Mouse (Mus musculus): ENCODE results near the gene AC170998.1. TPM values are rescaled to one million over a fixed set of nuclear protein-coding genes. Genes with fewer than 3 reads are reported as not detected.
"Not testable (repeated sequence)": the region's sequence is repeated elsewhere in the genome, so short reads cannot be mapped to it uniquely, and the experiment has no call there.

Gene AC170998.1
- polyA plus RNA-seq, 1 experiment from 2014 or later = 3.4 TPM

GRCm38 (mm10) chr17:28707136-28707627 is 18.7 kb upstream of the AC170998.1 start:
- Histone ChIP-seq H3K27ac (replicated peaks) (peak overlapping the region; percentile 55), H3K4me2 (replicated peaks) (no peak overlapping the region), H3K9me3 (replicated peaks) (no peaks in the 10 kb centered on the region), H3K4me3 (replicated peaks) (no peak overlapping the region), H3K4me1 (peaks cover 19% of the 10 kb centered on the region), H3K9ac (no peak overlapping the region), H3K27me3 (no peaks in the 10 kb centered on the region), H3K36me3 (no peaks in the 10 kb centered on the region)
- WGBS = 70% methylated on average over 3 of the region's 3 CpGs
- no peak for ATAC-seq (ENCODE audit: insufficient number of reproducible peaks, low FRiP score, low TSS enrichment, low read depth)

DNA sequence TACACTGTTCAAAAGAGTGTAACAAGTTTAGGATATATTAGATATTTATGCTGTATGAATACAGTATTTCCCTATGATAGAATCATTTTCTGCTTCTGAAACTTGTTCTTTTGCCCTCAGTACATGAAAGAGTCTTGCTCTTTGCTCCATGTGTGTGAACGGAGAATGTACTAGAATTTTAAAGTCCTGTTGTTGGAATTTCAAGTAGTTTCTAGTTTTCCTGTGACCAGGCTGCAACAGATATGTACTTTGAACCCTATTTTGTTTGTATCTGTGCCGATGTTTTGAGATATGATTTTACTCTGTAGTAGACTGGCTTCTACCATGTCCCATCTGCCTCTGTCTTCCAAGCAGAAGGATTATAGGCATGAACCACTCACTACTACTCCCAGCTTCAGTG is 18.1 kb upstream of the AC170998.1 start:
- Histone ChIP-seq H3K4me2 (replicated peaks) (no peak overlapping the region), H3K27me3 (no peaks in the 10 kb centered on the region), H3K4me1 (peaks cover 19% of the 10 kb centered on the region), H3K36me3 (no peaks in the 10 kb centered on the region), H3K4me3 (replicated peaks) (no peak overlapping the region), H3K27ac (replicated peaks) (no peak overlapping the region), H3K9me3 (replicated peaks) (no peaks in the 10 kb centered on the region), H3K9ac (no peak overlapping the region)
- no peak for ATAC-seq (ENCODE audit: insufficient number of reproducible peaks, low FRiP score, low TSS enrichment, low read depth)
- 90% methylated on average over 2 of the region's 2 CpGs for WGBS

DNA sequence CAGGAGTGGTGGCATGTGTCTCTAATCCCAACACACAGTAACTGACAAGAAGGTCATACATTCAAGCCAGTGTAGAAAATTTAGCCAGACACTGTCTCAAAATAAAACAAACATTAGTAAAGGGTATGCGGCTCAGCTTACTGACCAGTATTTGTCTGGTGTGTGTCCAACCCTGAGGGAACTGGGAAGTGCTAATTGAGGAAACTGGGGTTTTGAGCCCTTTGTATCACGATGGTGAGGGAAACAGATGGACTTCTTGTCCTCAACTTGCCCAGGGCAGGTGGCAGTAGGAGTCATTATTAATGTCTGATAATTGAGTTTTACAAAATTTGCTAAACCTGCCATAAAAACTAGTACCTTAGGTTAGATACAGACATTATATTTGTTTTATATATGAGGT is 16.9 kb upstream of the AC170998.1 start:
- 33% methylated on average over 2 of the region's 2 CpGs for WGBS
- Histone ChIP-seq H3K36me3 (peaks cover 5% of the 10 kb centered on the region), H3K4me3 (replicated peaks) (no peak overlapping the region), H3K4me1 (peaks cover 19% of the 10 kb centered on the region), H3K9me3 (replicated peaks) (no peaks in the 10 kb centered on the region), H3K27me3 (no peaks in the 10 kb centered on the region), H3K4me2 (replicated peaks) (no peak overlapping the region), H3K9ac (no peak overlapping the region), H3K27ac (replicated peaks) (no peak overlapping the region)
- no peak for ATAC-seq (ENCODE audit: insufficient number of reproducible peaks, low FRiP score, low TSS enrichment, low read depth)

GRCm38 (mm10) chr17:28709552-28710290 is 16.2 kb upstream of the AC170998.1 start:
- Histone ChIP-seq H3K27me3 (no peaks in the 10 kb centered on the region), H3K27ac (replicated peaks) (no peak overlapping the region), H3K9me3 (replicated peaks) (no peaks in the 10 kb centered on the region), H3K9ac (no peak overlapping the region), H3K36me3 (peaks cover 13% of the 10 kb centered on the region), H3K4me3 (replicated peaks) (no peak overlapping the region), H3K4me1 (peaks cover 19% of the 10 kb centered on the region), H3K4me2 (replicated peaks) (no peak overlapping the region)
- WGBS = 79% methylated on average over 8 of the region's 8 CpGs
- no peak for ATAC-seq (ENCODE audit: insufficient number of reproducible peaks, low FRiP score, low TSS enrichment, low read depth)

GRCm38 (mm10) chr17:28710291-28710688 is 15.6 kb upstream of the AC170998.1 start:
- no peak overlapping the region for H3K9ac ChIP-seq
- WGBS = 77% methylated on average over 8 of the region's 8 CpGs

GRCm38 (mm10) chr17:28711237-28711636 is 14.6 kb upstream of the AC170998.1 start:
- Histone ChIP-seq H3K9ac (no peak overlapping the region), H3K4me2 (replicated peaks) (no peak overlapping the region), H3K36me3 (peaks cover 23% of the 10 kb centered on the region), H3K4me3 (replicated peaks) (no peak overlapping the region), H3K27ac (replicated peaks) (no peak overlapping the region), H3K4me1 (peaks cover 19% of the 10 kb centered on the region), H3K27me3 (no peaks in the 10 kb centered on the region), H3K9me3 (replicated peaks) (no peaks in the 10 kb centered on the region)
- WGBS = 91% methylated on average over 6 of the region's 6 CpGs
- ATAC-seq (ENCODE audit: insufficient number of reproducible peaks, low FRiP score, low TSS enrichment, low read depth) = no peak

More at GRCm38 (mm10) chr17:28710291-28710688, 15.6 kb upstream of the AC170998.1 start:
- H3K27ac ChIP-seq (replicated peaks) = no peak overlapping the region
- H3K9me3 ChIP-seq (replicated peaks) = no peaks in the 10 kb centered on the region
- H3K36me3 ChIP-seq = peaks cover 17% of the 10 kb centered on the region
- H3K4me1 ChIP-seq = peaks cover 19% of the 10 kb centered on the region
- H3K4me3 ChIP-seq (replicated peaks) = no peak overlapping the region
- ATAC-seq (ENCODE audit: insufficient number of reproducible peaks, low FRiP score, low TSS enrichment, low read depth) = no peak
- no peaks in the 10 kb centered on the region for H3K27me3 ChIP-seq
- no peak overlapping the region for H3K4me2 ChIP-seq (replicated peaks)

DNA sequence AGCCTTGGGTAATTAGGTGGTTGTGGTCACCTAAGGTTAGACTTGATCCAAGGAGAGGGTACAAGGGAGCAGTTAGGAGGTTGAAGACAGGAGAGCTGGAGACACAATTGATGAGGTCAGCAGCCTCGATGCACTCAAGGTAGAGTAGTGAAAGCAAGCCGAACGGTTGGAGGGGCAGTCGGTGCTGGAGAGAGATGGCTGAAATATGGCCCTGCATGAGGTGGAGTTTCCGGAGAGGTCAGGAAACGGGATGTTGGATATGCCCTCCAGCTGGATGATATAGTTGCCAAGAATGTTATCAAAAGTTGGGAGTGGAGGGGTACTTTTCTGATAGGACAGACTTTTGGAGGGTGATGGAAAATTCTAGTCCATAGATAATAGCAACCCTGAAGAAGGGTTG is 13.6 kb upstream of the AC170998.1 start:
- no peak overlapping the region for H3K27ac ChIP-seq (replicated peaks)
- H3K9ac ChIP-seq = no peak overlapping the region
- WGBS = 83% methylated on average over 6 of the region's 6 CpGs

DNA sequence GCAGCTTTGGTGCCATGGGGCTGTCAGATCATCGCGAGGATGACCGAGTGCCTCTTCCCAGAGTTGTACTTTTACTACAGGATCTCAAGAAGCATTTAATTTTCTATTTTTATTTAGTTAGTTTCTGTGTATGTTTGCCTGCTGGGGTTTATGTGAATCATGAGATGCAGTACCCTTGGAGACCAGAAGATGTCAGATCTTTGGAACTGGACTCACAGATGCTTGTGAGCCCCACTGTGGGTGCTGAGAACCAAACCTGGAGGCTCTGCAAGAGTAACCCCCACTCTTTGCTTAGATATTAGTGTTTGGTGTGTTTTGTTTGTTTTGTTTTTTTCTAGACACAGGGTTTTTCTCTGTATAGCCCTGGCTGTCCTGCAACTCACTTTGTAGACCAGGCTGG is 11.9 kb upstream of the AC170998.1 start:
- Histone ChIP-seq H3K9ac (no peak overlapping the region), H3K36me3 (peaks cover 38% of the 10 kb centered on the region), H3K27me3 (no peaks in the 10 kb centered on the region), H3K9me3 (replicated peaks) (no peaks in the 10 kb centered on the region), H3K4me1 (peaks cover 31% of the 10 kb centered on the region), H3K27ac (replicated peaks) (no peak overlapping the region), H3K4me3 (replicated peaks) (no peak overlapping the region), H3K4me2 (replicated peaks) (no peak overlapping the region)
- no peak for ATAC-seq (ENCODE audit: insufficient number of reproducible peaks, low FRiP score, low TSS enrichment, low read depth)
- 94% methylated on average over 3 of the region's 3 CpGs for WGBS

More for the DNA sequence above, 13.6 kb upstream of the AC170998.1 start:
- peaks cover 21% of the 10 kb centered on the region for H3K4me1 ChIP-seq
- no peaks in the 10 kb centered on the region for H3K27me3 ChIP-seq
- H3K4me2 ChIP-seq (replicated peaks) = no peak overlapping the region
- ATAC-seq (ENCODE audit: insufficient number of reproducible peaks, low FRiP score, low TSS enrichment, low read depth) = no peak
- no peaks in the 10 kb centered on the region for H3K9me3 ChIP-seq (replicated peaks)
- H3K4me3 ChIP-seq (replicated peaks) = no peak overlapping the region
- H3K36me3 ChIP-seq = peaks cover 28% of the 10 kb centered on the region

DNA sequence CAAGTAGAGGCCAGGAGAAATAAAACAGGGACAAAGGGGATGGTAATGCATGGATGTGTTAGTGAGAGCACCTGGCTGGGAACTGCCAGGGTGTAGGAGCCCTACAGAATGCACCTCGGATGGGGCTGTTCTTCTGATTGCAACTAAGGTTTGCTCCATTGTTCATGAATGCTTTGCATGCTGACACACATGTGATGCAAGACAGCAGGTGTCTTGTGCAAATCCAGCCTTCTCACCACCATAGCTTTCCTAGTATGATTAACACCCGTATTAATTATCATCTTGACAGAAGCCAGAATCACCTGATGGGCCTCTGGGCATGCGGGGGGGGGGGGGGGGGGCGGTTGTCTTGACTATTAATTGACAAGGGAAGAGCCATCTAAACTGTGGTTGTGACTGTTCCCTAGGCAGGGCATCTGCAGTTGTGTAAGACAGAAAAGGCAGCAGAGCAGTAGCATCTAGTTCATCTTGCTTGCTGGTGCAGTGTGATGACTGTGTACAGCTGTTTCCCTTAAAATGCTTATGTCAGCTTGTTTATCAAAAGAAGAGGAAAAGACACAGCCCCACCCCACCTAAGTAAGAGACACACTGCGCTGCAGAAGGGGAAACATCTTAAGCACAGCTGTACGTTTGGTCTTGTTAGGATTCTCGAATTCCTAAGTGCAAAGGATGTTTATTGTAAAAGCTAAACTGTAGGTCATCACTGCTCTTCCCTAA is 9.9 kb upstream of the AC170998.1 start:
- Histone ChIP-seq H3K27me3 (no peaks in the 10 kb centered on the region), H3K4me2 (replicated peaks) (no peak overlapping the region), H3K4me3 (replicated peaks) (no peak overlapping the region), H3K4me1 (peaks cover 30% of the 10 kb centered on the region), H3K9me3 (replicated peaks) (no peaks in the 10 kb centered on the region), H3K36me3 (peaks cover 54% of the 10 kb centered on the region), H3K27ac (replicated peaks) (peak overlapping the region; percentile 83), H3K9ac (no peak overlapping the region)
- 49% methylated on average over 7 of the region's 7 CpGs for WGBS
- no peak for ATAC-seq (ENCODE audit: insufficient number of reproducible peaks, low FRiP score, low TSS enrichment, low read depth)

- peaks cover 62% of the 10 kb centered on the region for H3K36me3 ChIP-seq
- H3K27ac ChIP-seq (replicated peaks) = peak overlapping the region; percentile 83
- peak overlapping the region; percentile 17; the same call in 1 of the 2 replicates for H3K4me2 ChIP-seq (replicated peaks)
- H3K9ac ChIP-seq = no peak overlapping the region
- H3K4me3 ChIP-seq (replicated peaks) = no peak overlapping the region
- WGBS = 39% methylated on average over 3 of the region's 3 CpGs
- H3K4me1 ChIP-seq = peaks cover 35% of the 10 kb centered on the region
- H3K9me3 ChIP-seq (replicated peaks) = no peaks in the 10 kb centered on the region
- H3K27me3 ChIP-seq = no peaks in the 10 kb centered on the region
- ATAC-seq (ENCODE audit: insufficient number of reproducible peaks, low FRiP score, low TSS enrichment, low read depth) = no peak
Measured at GRCm38 (mm10) chr17:28717535-28717934, 8.3 kb upstream of the AC170998.1 start.

DNA sequence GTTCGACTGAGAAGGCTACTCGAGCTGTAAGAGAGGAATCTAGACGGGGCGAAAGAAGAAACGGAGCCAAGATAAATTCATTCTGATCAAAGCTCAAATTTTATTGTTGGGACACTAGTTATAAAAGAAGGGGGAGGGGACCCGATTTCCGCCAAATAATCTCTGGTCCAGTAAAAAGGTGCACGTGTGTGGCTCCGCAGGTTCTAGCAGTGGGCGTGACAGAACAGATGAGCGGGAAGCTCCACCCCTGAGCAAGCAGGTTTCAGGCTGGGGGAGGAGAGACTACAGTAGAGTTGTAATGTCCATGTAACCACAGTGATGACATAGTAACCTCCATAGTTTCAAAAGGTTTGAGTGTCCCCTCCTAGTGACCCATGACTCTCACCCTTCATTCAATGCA is 1.6 kb downstream of the AC170998.1 start:
- not testable (repeated sequence) for H3K27me3 ChIP-seq; H3K27ac ChIP-seq (replicated peaks); H3K9ac ChIP-seq; H3K4me3 ChIP-seq (replicated peaks); ATAC-seq (ENCODE audit: insufficient number of reproducible peaks, low FRiP score, low TSS enrichment, low read depth); H3K4me2 ChIP-seq (replicated peaks); H3K9me3 ChIP-seq (replicated peaks); H3K4me1 ChIP-seq
- H3K36me3 ChIP-seq = peaks cover 85% of the 10 kb centered on the region
- 86% methylated on average over 11 of the region's 11 CpGs for WGBS

All from embryonic facial prominence, embryonic 15.5 days (tissue).